1 mouse cellular context compared by ENCODE assay signal in the genomic region with DNA sequence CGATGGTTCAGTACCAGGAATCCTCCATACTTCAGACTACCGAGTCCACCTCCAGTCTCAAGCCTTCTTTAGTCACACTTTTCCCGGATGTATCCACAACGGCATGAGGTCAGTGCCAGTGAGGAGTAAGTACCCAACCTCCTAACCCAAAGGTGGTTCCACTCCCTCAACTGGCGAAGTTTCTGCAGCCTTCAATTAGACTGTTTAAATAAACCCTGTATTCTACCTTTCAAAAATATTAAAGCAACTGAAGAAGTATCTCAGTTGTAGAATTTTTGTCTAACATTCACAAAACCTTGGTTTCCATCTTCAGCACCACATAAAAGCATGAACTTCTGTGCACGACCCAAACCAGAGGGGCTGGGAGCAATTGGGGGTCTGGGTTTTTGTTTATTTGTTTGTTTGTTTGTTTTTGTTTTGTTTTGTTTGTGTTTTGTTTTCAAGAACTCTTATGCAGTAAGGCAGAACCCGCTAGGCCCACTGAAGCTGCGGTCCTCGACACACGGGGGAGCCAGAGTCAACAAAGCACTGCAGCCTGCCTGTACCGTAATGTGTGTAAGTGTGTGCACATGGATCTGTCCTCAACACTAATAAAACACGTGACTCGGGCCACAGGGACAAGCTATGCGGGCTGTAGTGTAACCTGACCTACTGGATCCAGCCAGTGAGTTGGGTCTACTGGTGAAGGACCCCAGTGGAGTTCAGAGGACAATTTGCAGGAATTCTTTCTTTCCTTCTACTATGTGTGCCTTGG.
TF ChIP-seq lines count a peak whose summit lies in the region.

No protein-coding gene starts in this region.

TF ChIP-seq in CH12.LX, 34 proteins besides CTCF, POLR2A, EP300 and RAD21:
- no peak; the same call in 1 of the 2 replicates for TF ChIP-seq TCF12 (IDR thresholded peaks at IDR 0.05; ENCODE audit: low read depth, low read length)
- TF ChIP-seq USF1 (IDR thresholded peaks at IDR 0.05; ENCODE audit: low read depth, low read length) = peak; percentile 80
- TF ChIP-seq MXI1 (IDR thresholded peaks at IDR 0.05; ENCODE audit: low read depth, low read length) = peak; percentile 100
- TF ChIP-seq BHLHE40 (IDR thresholded peaks at IDR 0.05; ENCODE audit: low read depth, low read length) = peak; percentile 95
- peak; percentile 95 for TF ChIP-seq MYC (IDR thresholded peaks at IDR 0.05; ENCODE audit: low read depth, low read length)
- TF ChIP-seq NELFE (IDR thresholded peaks at IDR 0.05; ENCODE audit: low read depth, low read length) = peak; percentile 37; the same call in 1 of the 2 replicates
- TF ChIP-seq ZC3H11A (IDR thresholded peaks at IDR 0.05; ENCODE audit: low read depth, low read length) = peak; percentile 96
- TF ChIP-seq MAX (IDR thresholded peaks at IDR 0.05; ENCODE audit: low read length) = peak; percentile 98
- TF ChIP-seq SIN3A (IDR thresholded peaks at IDR 0.05; ENCODE audit: low read length) = peak; percentile 71
- TF ChIP-seq USF2 (conservative IDR thresholded peaks at IDR 0.05; ENCODE audit: low read depth, low read length) = peak; percentile 74
- TF ChIP-seq IRF4 (IDR thresholded peaks at IDR 0.05; ENCODE audit: low read depth, low read length) = no peak; the same call in 1 of the 2 replicates
- TF ChIP-seq CHD2 (IDR thresholded peaks at IDR 0.05; ENCODE audit: low read length) = no peak
- TF ChIP-seq E2F4 (IDR thresholded peaks at IDR 0.05; ENCODE audit: insufficient replicate concordance, low read depth, low read length) = no peak
- peak; percentile 100 for TF ChIP-seq SMC3 (IDR thresholded peaks at IDR 0.05; ENCODE audit: low read depth, low read length)
